Mouse (Mus musculus) kidney, postnatal 25 days (tissue): ENCODE data around the gene Gm45140.

Experiments
- DNase-seq, 2 experiments: peaks; one replicate each; pipeline ENCODE4 v3.0.0; 2021; ENCODE audit warnings: mixed read lengths in 2 of 2

Gm45140 gene

GRCm38 (mm10) chr6:87842254-87842653 is 6.7 kb upstream of the Gm45140 start:
- peak in 1 of 2 experiments; percentile 36 for DNase-seq

- DNase-seq = no peak
Measured at GRCm38 (mm10) chr6:87841635-87842034, 6.0 kb upstream of the Gm45140 start.

GRCm38 (mm10) chr6:87839797-87840341 is 4.3 kb upstream of the Gm45140 start:
- no peak for DNase-seq

GRCm38 (mm10) chr6:87838551-87839197 is 3.1 kb upstream of the Gm45140 start, which contains the start of gene Isy1:
Gene Isy1, minus strand, starts transcription at chr6:87838798.
- peak; percentile 96 to 98 for DNase-seq

- no peak for DNase-seq
Measured at GRCm38 (mm10) chr6:87820366-87820765, 15.2 kb downstream of the Gm45140 start.

GRCm38 (mm10) chr6:87814486-87814885 is 21.1 kb downstream of the Gm45140 start:
- DNase-seq = no peak

- no peak for DNase-seq
Measured at GRCm38 (mm10) chr6:87812656-87813055, 22.9 kb downstream of the Gm45140 start.

GRCm38 (mm10) chr6:87811675-87812338 is 23.8 kb downstream of the Gm45140 start, which contains the start of gene Rab43:
Gene Rab43, minus strand, starts transcription at chr6:87812164.
- peak; percentile 96 to 97 for DNase-seq

- peak; percentile 84 to 92 for DNase-seq
Measured at GRCm38 (mm10) chr6:87810713-87811669, 24.6 kb downstream of the Gm45140 start.

GRCm38 (mm10) chr6:87810311-87810710 is 25.3 kb downstream of the Gm45140 start:
- no peak for DNase-seq

- DNase-seq = peak in 1 of 2 experiments; percentile 73
Measured at GRCm38 (mm10) chr6:87809651-87810161, 25.9 kb downstream of the Gm45140 start.

- DNase-seq = no peak
Measured at GRCm38 (mm10) chr6:87809144-87809543, 26.5 kb downstream of the Gm45140 start.

- peak in 1 of 2 experiments; percentile 50 for DNase-seq
Measured at GRCm38 (mm10) chr6:87808521-87808920, 27.1 kb downstream of the Gm45140 start.

GRCm38 (mm10) chr6:87807735-87808440 is 27.7 kb downstream of the Gm45140 start:
- DNase-seq = no peak

GRCm38 (mm10) chr6:87806857-87807256 is 28.7 kb downstream of the Gm45140 start:
- DNase-seq = no peak

GRCm38 (mm10) chr6:87806028-87806427 is 29.6 kb downstream of the Gm45140 start:
- DNase-seq = no peak

GRCm38 (mm10) chr6:87805448-87805847 is 30.1 kb downstream of the Gm45140 start:
- DNase-seq = no peak

GRCm38 (mm10) chr6:87804886-87805285 is 30.7 kb downstream of the Gm45140 start:
- DNase-seq = no peak

GRCm38 (mm10) chr6:87804036-87804435 is 31.6 kb downstream of the Gm45140 start:
- DNase-seq = no peak

GRCm38 (mm10) chr6:87802462-87802861 is 33.1 kb downstream of the Gm45140 start:
- no peak for DNase-seq

GRCm38 (mm10) chr6:87799576-87799975 is 36.0 kb downstream of the Gm45140 start:
- no peak for DNase-seq

- peak in 1 of 2 experiments; percentile 27 for DNase-seq
Measured at GRCm38 (mm10) chr6:87797321-87797720, 38.3 kb downstream of the Gm45140 start.
